Mouse (Mus musculus) stomach, embryonic 14.5 days (tissue): Measurements from ENCODE around the gene Oosp2. TPM values are rescaled to one million over a fixed set of nuclear protein-coding genes. Genes with fewer than 3 reads are reported as not detected.

Experiments
- ATAC-seq: fragments of 200-750 bp; cut with Nextera tagmentation; 2 replicates; pipeline ENCODE4 v1.8.0; 2017; ENCODE audit warnings: low read depth, moderate TSS enrichment; ENCODE audit not compliant: insufficient number of reproducible peaks, insufficient read depth, low FRiP score
- H3K27ac ChIP-seq: fragments of 300-500 bp; sonication (generic); 2 replicates; pipeline ENCODE4 v1.5.1; 2014; ENCODE audit warnings: mild to moderate bottlenecking, low read length, moderate library complexity, mixed read lengths
- H3K27me3 ChIP-seq: fragments of 300-500 bp; sonication (generic); 2 replicates; pipeline ENCODE4 v1.6.1; 2014; ENCODE audit warnings: low read length, control low read depth, mixed read lengths; ENCODE audit not compliant: control insufficient read depth, insufficient read depth
- H3K36me3 ChIP-seq: fragments of 300-500 bp; sonication (generic); 2 replicates; pipeline ENCODE4 v1.6.1; 2014; ENCODE audit warnings: mild to moderate bottlenecking, control low read depth, low read length, moderate library complexity, mixed read lengths; ENCODE audit not compliant: control insufficient read depth, insufficient read depth
- H3K4me1 ChIP-seq: fragments of 300-500 bp; sonication (generic); 2 replicates; pipeline ENCODE4 v1.6.1; 2014; ENCODE audit warnings: low read length, control low read depth, mixed read lengths; ENCODE audit not compliant: control insufficient read depth, insufficient read depth
- H3K4me2 ChIP-seq: fragments of 300-500 bp; sonication (generic); replicated peaks from 2 replicates; pipeline ENCODE4 v1.6.1; 2014; ENCODE audit warnings: low read depth, low read length, control low read depth
- H3K4me3 ChIP-seq: fragments of 300-500 bp; sonication (generic); 2 replicates; pipeline ENCODE4 v1.5.1; 2014; ENCODE audit warnings: low read depth, low read length, control low read depth
- H3K9ac ChIP-seq: fragments of 300-500 bp; sonication (generic); replicated peaks from 2 replicates; pipeline ENCODE4 v1.6.1; 2014; ENCODE audit warnings: low read depth, mild to moderate bottlenecking, control low read depth, low read length, moderate library complexity, mixed read lengths
- H3K9me3 ChIP-seq: fragments of 300-500 bp; sonication (generic); 2 replicates; pipeline ENCODE4 v1.6.1; 2016; ENCODE audit warnings: low read depth, low read length, control low read depth; ENCODE audit not compliant: control insufficient read depth
- WGBS: fragments of 180-500 bp; shearing (Covaris S2); extraction: QIAGEN DNeasy Blood & Tissue Kit; methylation state at CpG from one replicate; pipeline ENCODE4 v1.1.7; 2014; 5-methylcytosine and 5-hydroxymethylcytosine counted together
- polyA plus RNA-seq: library from polyadenylated mRNA; unstranded; fragments of >200 nt; fragmentation: Nextera tagmentation; extraction: Ambion mirVana; gene quantifications from 2 replicates; pipeline ENCODE4 v1.2.1, GENCODE M21; 2014

Oosp2 gene
- polyA plus RNA-seq, 1 experiment from 2014 or later, result not detected

- Histone ChIP-seq H3K4me2 (no peak within 1 kb of the TSS), H3K27ac (no peak within 1 kb of the TSS), H3K27me3 (no peaks in the 10 kb centered on the region), H3K4me1 (no peaks in the 10 kb centered on the region), H3K4me3 (no peak within 1 kb of the TSS), H3K36me3 (no peaks in the 10 kb centered on the region), H3K9ac (no peak within 1 kb of the TSS), H3K9me3 (no peaks in the 10 kb centered on the region)
- 73% methylated on average over 1 of the region's 1 CpGs for WGBS
- ATAC-seq, result no peak
Measured at GRCm38 (mm10) chr19:11640732-11641131, 19.6 kb downstream of the Oosp2 start, which contains the start of gene Ms4a3. Ms4a3 (minus strand) TSS chr19:11640851.

- Histone ChIP-seq H3K4me2 (no peak overlapping the region), H3K27ac (no peak overlapping the region), H3K4me1 (no peaks in the 10 kb centered on the region), H3K4me3 (no peak overlapping the region), H3K36me3 (no peaks in the 10 kb centered on the region), H3K9ac (no peak overlapping the region), H3K9me3 (no peaks in the 10 kb centered on the region), H3K27me3 (no peaks in the 10 kb centered on the region)
- 82% methylated on average over 4 of the region's 4 CpGs for WGBS
- no peak for ATAC-seq
Measured at GRCm38 (mm10) chr19:11639038-11639437, 21.3 kb downstream of the Oosp2 start.

DNA sequence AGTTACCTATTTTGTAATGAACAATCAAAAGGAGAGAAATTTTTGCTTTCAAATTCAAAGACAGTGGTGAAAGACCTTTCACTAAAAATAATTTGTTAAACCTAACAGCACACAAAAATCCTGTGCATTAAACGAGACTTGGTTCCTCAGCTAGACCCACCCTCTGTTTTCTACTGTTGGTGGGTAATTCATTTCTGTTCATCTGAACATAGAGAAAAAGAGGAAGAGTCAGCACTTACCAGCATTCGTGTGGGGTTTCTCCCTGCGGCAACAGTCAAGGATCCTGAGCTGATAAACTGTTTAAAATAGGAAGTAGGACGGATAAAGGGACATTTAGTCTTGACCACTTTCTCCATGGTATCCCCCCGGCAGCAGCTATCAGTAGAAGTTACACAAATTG, 24.8 kb downstream of the Oosp2 start:
- Histone ChIP-seq H3K4me2 (no peak overlapping the region), H3K27ac (no peak overlapping the region), H3K27me3 (no peaks in the 10 kb centered on the region), H3K9ac (no peak overlapping the region), H3K36me3 (no peaks in the 10 kb centered on the region), H3K4me1 (no peaks in the 10 kb centered on the region), H3K9me3 (no peaks in the 10 kb centered on the region), H3K4me3 (no peak overlapping the region)
- no peak for ATAC-seq
- 61% methylated on average over 5 of the region's 5 CpGs for WGBS

- no peaks in the 10 kb centered on the region for H3K36me3 ChIP-seq
- H3K27ac ChIP-seq, result no peak overlapping the region
- H3K9ac ChIP-seq, result no peak overlapping the region
Measured at GRCm38 (mm10) chr19:11634330-11634729, 26.0 kb downstream of the Oosp2 start.

GRCm38 (mm10) chr19:11633732-11634131, 26.6 kb downstream of the Oosp2 start:
- Histone ChIP-seq H3K4me2 (no peak overlapping the region), H3K27ac (no peak overlapping the region), H3K27me3 (no peaks in the 10 kb centered on the region), H3K9me3 (no peaks in the 10 kb centered on the region), H3K4me3 (no peak overlapping the region), H3K36me3 (no peaks in the 10 kb centered on the region), H3K4me1 (no peaks in the 10 kb centered on the region), H3K9ac (no peak overlapping the region)
- no peak for ATAC-seq
- 87% methylated on average over 1 of the region's 1 CpGs for WGBS

More at GRCm38 (mm10) chr19:11634330-11634729, 26.0 kb downstream of the Oosp2 start:
- WGBS, result 72% methylated on average over 2 of the region's 2 CpGs
- ATAC-seq, result no peak
- Histone ChIP-seq H3K27me3 (no peaks in the 10 kb centered on the region), H3K4me3 (no peak overlapping the region), H3K9me3 (no peaks in the 10 kb centered on the region), H3K4me1 (no peaks in the 10 kb centered on the region), H3K4me2 (no peak overlapping the region)

DNA sequence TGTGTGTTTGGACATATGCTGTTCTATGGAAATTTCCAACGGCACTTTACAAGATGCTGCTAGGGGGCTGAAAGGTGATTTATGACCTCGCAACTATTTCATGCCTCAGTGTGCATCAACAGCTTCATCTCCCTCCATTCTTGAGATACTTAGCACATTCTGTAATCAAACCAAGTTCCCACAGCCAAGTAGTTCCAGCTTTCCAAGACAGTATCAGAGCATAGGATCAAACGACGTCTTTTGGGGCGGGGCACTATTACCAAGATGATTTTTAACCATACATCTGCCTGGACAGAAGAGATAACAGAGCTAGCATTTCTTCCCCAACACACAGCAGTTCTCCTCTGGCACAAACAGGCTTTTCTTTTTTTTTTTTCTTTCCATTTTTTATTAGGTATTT, 35.1 kb downstream of the Oosp2 start:
- 50% methylated on average over 5 of the region's 5 CpGs for WGBS
- Histone ChIP-seq H3K36me3 (no peaks in the 10 kb centered on the region), H3K9ac (no peak overlapping the region), H3K4me3 (no peak overlapping the region), H3K4me2 (no peak overlapping the region), H3K27ac (no peak overlapping the region), H3K27me3 (no peaks in the 10 kb centered on the region), H3K9me3 (no peaks in the 10 kb centered on the region), H3K4me1 (no peaks in the 10 kb centered on the region)
- no peak for ATAC-seq

GRCm38 (mm10) chr19:11624800-11625199, 35.6 kb downstream of the Oosp2 start:
- Histone ChIP-seq H3K4me3 (no peak overlapping the region), H3K4me1 (no peaks in the 10 kb centered on the region), H3K27me3 (no peaks in the 10 kb centered on the region), H3K9me3 (no peaks in the 10 kb centered on the region), H3K9ac (no peak overlapping the region), H3K27ac (no peak overlapping the region), H3K36me3 (no peaks in the 10 kb centered on the region), H3K4me2 (no peak overlapping the region)
- ATAC-seq, result no peak

DNA sequence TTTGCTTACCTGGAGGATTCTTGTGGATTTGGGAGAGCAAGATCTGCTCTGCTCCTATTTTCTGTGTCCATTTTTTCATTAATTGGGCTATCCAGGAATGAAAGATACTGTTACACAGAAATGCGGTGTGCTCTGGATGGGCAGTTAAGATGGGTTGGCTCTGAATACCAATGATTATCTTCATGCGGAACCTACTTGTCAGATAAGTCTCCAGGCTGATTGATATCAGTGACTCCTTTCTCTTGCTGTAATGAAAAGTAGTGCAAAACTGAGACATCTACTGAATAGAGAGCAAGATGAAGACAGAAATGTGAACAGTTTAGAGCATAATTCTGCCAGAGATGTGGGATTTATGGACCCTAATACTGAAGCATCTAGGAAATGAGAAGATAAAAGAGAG, 36.8 kb downstream of the Oosp2 start, which contains the start of gene Ms4a2:
Ms4a2 (minus strand) TSS at position 169 of the 400 bp plus-strand sequence.
- Histone ChIP-seq H3K36me3 (no peaks in the 10 kb centered on the region), H3K9ac (no peak within 1 kb of the TSS), H3K27me3 (no peaks in the 10 kb centered on the region), H3K4me3 (no peak within 1 kb of the TSS), H3K27ac (no peak within 1 kb of the TSS), H3K9me3 (no peaks in the 10 kb centered on the region), H3K4me2 (no peak within 1 kb of the TSS), H3K4me1 (no peaks in the 10 kb centered on the region)
- 69% methylated on average over 2 of the region's 2 CpGs for whole genome bisulfite sequencing
- ATAC-seq, result no peak

- no peaks in the 10 kb centered on the region for H3K27me3 ChIP-seq
- no peak overlapping the region for H3K9ac ChIP-seq
- no peak overlapping the region for H3K27ac ChIP-seq
- no peaks in the 10 kb centered on the region for H3K4me1 ChIP-seq
- no peaks in the 10 kb centered on the region for H3K9me3 ChIP-seq
- H3K4me2 ChIP-seq, result no peak overlapping the region
- no peak overlapping the region for H3K4me3 ChIP-seq
- no peaks in the 10 kb centered on the region for H3K36me3 ChIP-seq
- ATAC-seq, result no peak
Measured at GRCm38 (mm10) chr19:11617983-11618382, 42.4 kb downstream of the Oosp2 start.
